Mouse (Mus musculus): ENCODE results near the gene Zfp160. TPM values are rescaled to one million over a fixed set of nuclear protein-coding genes. Genes with fewer than 3 reads are reported as not detected.
A peak's percentile ranks its signal among the peaks of the same experiment; 100 is the strongest.

Gene Zfp160
- 2.8 and 3.2 TPM in 2 replicates for polyA plus RNA-seq (2012; rRNA removed)

GRCm38 (mm10) chr17:21008382-21009331, at the start of gene Zfp160:
Gene Zfp160, plus strand, starts transcription at chr17:21008903.
- no peaks in the 10 kb centered on the region for H3K36me3 ChIP-seq (ENCODE audit: control insufficient read depth, insufficient read depth, low read length)
- H3K27ac ChIP-seq (ENCODE audit: control insufficient read depth, insufficient read depth, low read depth, low read length): peak within 1 kb of the TSS; percentile 84
- no peaks in the 10 kb centered on the region for H3K27me3 ChIP-seq (ENCODE audit: control insufficient read depth, insufficient read depth, low read length)
- peak within 1 kb of the TSS; percentile 93 for H3K4me3 ChIP-seq (ENCODE audit: control insufficient read depth, low read depth, low read length)
- TF ChIP-seq CTCF (IDR thresholded peaks at IDR 0.05; ENCODE audit: control insufficient read depth, insufficient read depth, insufficient replicate concordance, low read depth, low read length): no peak
- peak; percentile 53; the same call in 1 of the 2 replicates for TF ChIP-seq POLR2A (IDR thresholded peaks at IDR 0.05; ENCODE audit: control insufficient read depth, low read depth, low read length)
- H3K4me1 ChIP-seq (ENCODE audit: control insufficient read depth, insufficient read depth, low read length): no peaks in the 10 kb centered on the region; the same call in 1 of the 2 replicates

GRCm38 (mm10) chr17:20960386-20960785, 48.3 kb upstream of the Zfp160 start:
- H3K27ac ChIP-seq (ENCODE audit: control insufficient read depth, insufficient read depth, low read depth, low read length): no peak overlapping the region
- H3K27me3 ChIP-seq (ENCODE audit: control insufficient read depth, insufficient read depth, low read length): no peaks in the 10 kb centered on the region
- TF ChIP-seq CTCF (IDR thresholded peaks at IDR 0.05; ENCODE audit: control insufficient read depth, insufficient read depth, insufficient replicate concordance, low read depth, low read length) (no peak), POLR2A (IDR thresholded peaks at IDR 0.05; ENCODE audit: control insufficient read depth, low read depth, low read length) (no peak)
- no peak overlapping the region for H3K4me3 ChIP-seq (ENCODE audit: control insufficient read depth, low read depth, low read length)
- H3K36me3 ChIP-seq (ENCODE audit: control insufficient read depth, insufficient read depth, low read length): peaks cover 4% of the 10 kb centered on the region
- no peaks in the 10 kb centered on the region for H3K4me1 ChIP-seq (ENCODE audit: control insufficient read depth, insufficient read depth, low read length)

GRCm38 (mm10) chr17:20965421-20965820, 43.3 kb upstream of the Zfp160 start:
- no peaks in the 10 kb centered on the region; the same call in 1 of the 2 replicates for H3K36me3 ChIP-seq (ENCODE audit: control insufficient read depth, insufficient read depth, low read length)

GRCm38 (mm10) chr17:20966681-20967080, 42.0 kb upstream of the Zfp160 start:
- H3K4me1 ChIP-seq (ENCODE audit: control insufficient read depth, insufficient read depth, low read length): no peaks in the 10 kb centered on the region
- H3K36me3 ChIP-seq (ENCODE audit: control insufficient read depth, insufficient read depth, low read length): no peaks in the 10 kb centered on the region; the same call in 1 of the 2 replicates
- H3K27me3 ChIP-seq (ENCODE audit: control insufficient read depth, insufficient read depth, low read length): no peaks in the 10 kb centered on the region
- TF ChIP-seq POLR2A (IDR thresholded peaks at IDR 0.05; ENCODE audit: control insufficient read depth, low read depth, low read length) (no peak), CTCF (IDR thresholded peaks at IDR 0.05; ENCODE audit: control insufficient read depth, insufficient read depth, insufficient replicate concordance, low read depth, low read length) (no peak)
- H3K4me3 ChIP-seq (ENCODE audit: control insufficient read depth, low read depth, low read length): no peak overlapping the region
- no peak overlapping the region for H3K27ac ChIP-seq (ENCODE audit: control insufficient read depth, insufficient read depth, low read depth, low read length)

More at GRCm38 (mm10) chr17:20965421-20965820, 43.3 kb upstream of the Zfp160 start:
- Histone ChIP-seq H3K27me3 (ENCODE audit: control insufficient read depth, insufficient read depth, low read length) (no peaks in the 10 kb centered on the region), H3K27ac (ENCODE audit: control insufficient read depth, insufficient read depth, low read depth, low read length) (no peak overlapping the region), H3K4me3 (ENCODE audit: control insufficient read depth, low read depth, low read length) (no peak overlapping the region), H3K4me1 (ENCODE audit: control insufficient read depth, insufficient read depth, low read length) (no peaks in the 10 kb centered on the region)
- TF ChIP-seq CTCF (IDR thresholded peaks at IDR 0.05; ENCODE audit: control insufficient read depth, insufficient read depth, insufficient replicate concordance, low read depth, low read length) (no peak), POLR2A (IDR thresholded peaks at IDR 0.05; ENCODE audit: control insufficient read depth, low read depth, low read length) (no peak)

- Histone ChIP-seq H3K4me3 (ENCODE audit: control insufficient read depth, low read depth, low read length) (no peak overlapping the region), H3K27me3 (ENCODE audit: control insufficient read depth, insufficient read depth, low read length) (no peaks in the 10 kb centered on the region), H3K4me1 (ENCODE audit: control insufficient read depth, insufficient read depth, low read length) (no peaks in the 10 kb centered on the region), H3K36me3 (ENCODE audit: control insufficient read depth, insufficient read depth, low read length) (no peaks in the 10 kb centered on the region), H3K27ac (ENCODE audit: control insufficient read depth, insufficient read depth, low read depth, low read length) (no peak overlapping the region)
- TF ChIP-seq POLR2A (IDR thresholded peaks at IDR 0.05; ENCODE audit: control insufficient read depth, low read depth, low read length) (no peak), CTCF (IDR thresholded peaks at IDR 0.05; ENCODE audit: control insufficient read depth, insufficient read depth, insufficient replicate concordance, low read depth, low read length) (no peak)
Observed at GRCm38 (mm10) chr17:20993716-20994115, 15.0 kb upstream of the Zfp160 start.

GRCm38 (mm10) chr17:20996364-20996763, 12.3 kb upstream of the Zfp160 start, which contains the start of gene Vmn1r233:
Gene Vmn1r233, minus strand, starts transcription at chr17:20996464.
- Histone ChIP-seq H3K4me3 (ENCODE audit: control insufficient read depth, low read depth, low read length) (no peak within 1 kb of the TSS), H3K27ac (ENCODE audit: control insufficient read depth, insufficient read depth, low read depth, low read length) (no peak within 1 kb of the TSS), H3K27me3 (ENCODE audit: control insufficient read depth, insufficient read depth, low read length) (no peaks in the 10 kb centered on the region), H3K36me3 (ENCODE audit: control insufficient read depth, insufficient read depth, low read length) (no peaks in the 10 kb centered on the region), H3K4me1 (ENCODE audit: control insufficient read depth, insufficient read depth, low read length) (no peaks in the 10 kb centered on the region)
- TF ChIP-seq POLR2A (IDR thresholded peaks at IDR 0.05; ENCODE audit: control insufficient read depth, low read depth, low read length) (no peak), CTCF (IDR thresholded peaks at IDR 0.05; ENCODE audit: control insufficient read depth, insufficient read depth, insufficient replicate concordance, low read depth, low read length) (no peak)

DNA sequence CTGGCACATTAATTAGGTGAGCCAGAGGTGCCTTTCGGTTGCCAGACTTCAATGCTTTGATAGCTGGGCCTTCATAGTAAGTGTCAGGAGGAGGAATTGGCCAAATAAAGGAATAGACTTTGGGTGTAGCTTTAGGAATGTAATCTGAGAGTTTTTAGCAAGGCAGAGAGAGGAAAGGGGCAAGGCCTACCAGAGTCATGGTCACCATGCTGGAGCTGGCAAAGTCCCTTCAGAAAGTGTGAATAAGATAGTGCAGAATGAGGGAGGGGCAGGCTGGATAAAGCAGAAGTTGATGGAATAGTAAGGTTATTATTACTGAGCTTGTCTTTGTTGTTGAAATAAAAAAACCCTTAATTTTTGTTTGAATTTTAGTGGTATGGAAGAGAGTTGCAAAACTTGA, 1.0 kb downstream of the Zfp160 start:
- Histone ChIP-seq H3K27me3 (ENCODE audit: control insufficient read depth, insufficient read depth, low read length) (no peaks in the 10 kb centered on the region), H3K27ac (ENCODE audit: control insufficient read depth, insufficient read depth, low read depth, low read length) (no peak overlapping the region), H3K4me1 (ENCODE audit: control insufficient read depth, insufficient read depth, low read length) (no peaks in the 10 kb centered on the region; the same call in 1 of the 2 replicates), H3K4me3 (ENCODE audit: control insufficient read depth, low read depth, low read length) (no peak overlapping the region), H3K36me3 (ENCODE audit: control insufficient read depth, insufficient read depth, low read length) (no peaks in the 10 kb centered on the region)
- TF ChIP-seq CTCF (IDR thresholded peaks at IDR 0.05; ENCODE audit: control insufficient read depth, insufficient read depth, insufficient replicate concordance, low read depth, low read length) (no peak), POLR2A (IDR thresholded peaks at IDR 0.05; ENCODE audit: control insufficient read depth, low read depth, low read length) (no peak)
